Mouse (Mus musculus) heart, postnatal 25 days (tissue): ENCODE measurements around the gene Fam234a. TPM values are rescaled to one million over a fixed set of nuclear protein-coding genes. Genes with fewer than 3 reads are reported as not detected.
"Not testable (repeated sequence)": the region's sequence is repeated elsewhere in the genome, so short reads cannot be mapped to it uniquely, and the experiment has no call there.

Experiments
- DNase-seq: peaks from one replicate; pipeline ENCODE4 v3.0.0; 2022; ENCODE audit warnings: low spot score
- intact Hi-C: fragments of 180-260 bp; cut with DNase I; formaldehyde crosslinking; loops from one replicate; pipeline ENCODE4 v1.15.1; 2025
- total RNA-seq, 2 experiments: library from RNA; stranded (reverse); gene quantifications; 2 replicates each; pipeline ENCODE4 v1.2.3; 2021

The Fam234a gene
- total RNA-seq, 2 experiments from 2014 or later: 113 to 123 TPM

DNA sequence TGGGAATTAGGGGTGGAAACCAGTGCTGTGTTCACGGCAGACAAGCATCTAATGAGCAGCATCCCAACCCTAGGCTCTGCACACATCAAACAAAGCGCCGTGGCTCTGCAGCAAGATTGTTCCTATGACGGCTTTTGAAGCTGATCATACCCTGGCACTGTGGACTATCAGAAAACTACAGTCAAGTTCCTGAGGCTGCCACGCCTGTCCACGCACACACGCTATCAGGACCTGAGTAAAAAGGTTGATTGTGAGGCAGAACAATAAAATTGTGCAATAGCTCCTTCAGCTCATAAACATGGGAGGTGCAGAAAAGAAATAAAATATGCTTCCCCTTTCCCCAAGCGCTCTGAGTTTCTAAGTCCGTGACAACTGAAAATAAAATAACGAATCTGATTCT lies 6.4 kb downstream of the Fam234a start:
- DNase-seq: no peak

DNA sequence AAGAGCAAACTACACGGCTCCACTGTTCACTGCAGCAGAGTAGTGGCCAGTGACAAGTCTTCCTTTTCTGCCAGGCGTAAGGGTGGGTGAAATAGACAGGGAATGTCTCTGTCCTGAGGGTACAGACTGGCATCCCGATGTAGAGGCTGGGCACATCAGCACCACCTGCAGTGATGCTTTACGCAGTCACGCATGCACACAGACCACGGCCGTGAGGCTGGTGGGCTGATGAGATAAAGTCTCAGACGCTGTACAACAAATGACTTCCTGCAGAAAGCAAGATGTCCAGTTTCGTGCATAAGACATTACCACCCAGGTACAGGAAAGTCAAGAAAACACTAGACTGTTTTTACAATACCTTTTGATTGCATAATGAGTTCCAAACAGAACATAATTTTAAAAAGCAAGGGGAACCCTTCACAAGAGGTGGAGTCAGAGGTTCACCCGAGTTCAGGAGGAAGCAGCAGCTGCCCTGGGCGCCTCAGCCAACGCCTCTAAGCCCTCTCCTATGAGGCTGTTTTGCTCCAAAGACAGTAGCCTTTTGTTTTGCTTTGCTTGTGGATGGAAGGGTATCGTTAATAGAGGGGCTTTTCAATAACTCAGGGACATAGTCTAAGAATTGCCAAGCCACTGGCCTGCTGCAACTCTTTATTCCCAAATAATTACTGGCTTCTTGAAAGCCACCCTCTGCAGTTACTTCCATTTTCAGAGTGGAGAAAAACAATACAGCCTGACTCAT lies 8.8 kb downstream of the Fam234a start:
- intact Hi-C loops: no loop called here
- no peak for DNase-seq

More for the DNA sequence above, 6.4 kb downstream of the Fam234a start:
- intact Hi-C loops: no loop called here

DNA sequence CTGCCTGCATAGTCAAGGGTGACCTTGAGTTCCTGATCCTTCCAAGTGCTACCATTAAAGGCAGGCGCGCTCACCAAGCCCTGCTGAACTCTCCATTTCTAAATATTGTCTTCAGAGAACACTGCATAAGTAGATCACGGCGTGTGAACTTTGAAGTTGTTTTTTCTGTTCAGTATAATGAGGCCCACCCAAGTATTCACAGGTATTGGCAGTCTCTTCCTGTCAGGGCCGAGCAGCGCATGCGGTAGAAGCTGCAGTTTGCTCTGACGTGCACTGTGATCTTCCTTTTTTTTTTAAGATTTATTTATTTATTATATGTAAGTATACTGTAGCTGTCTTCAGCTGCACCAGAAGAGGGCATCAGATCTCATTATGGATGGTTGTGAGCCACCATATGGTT lies 9.7 kb downstream of the Fam234a start:
- no peak for DNase-seq
- intact Hi-C loops: no loop called here

DNA sequence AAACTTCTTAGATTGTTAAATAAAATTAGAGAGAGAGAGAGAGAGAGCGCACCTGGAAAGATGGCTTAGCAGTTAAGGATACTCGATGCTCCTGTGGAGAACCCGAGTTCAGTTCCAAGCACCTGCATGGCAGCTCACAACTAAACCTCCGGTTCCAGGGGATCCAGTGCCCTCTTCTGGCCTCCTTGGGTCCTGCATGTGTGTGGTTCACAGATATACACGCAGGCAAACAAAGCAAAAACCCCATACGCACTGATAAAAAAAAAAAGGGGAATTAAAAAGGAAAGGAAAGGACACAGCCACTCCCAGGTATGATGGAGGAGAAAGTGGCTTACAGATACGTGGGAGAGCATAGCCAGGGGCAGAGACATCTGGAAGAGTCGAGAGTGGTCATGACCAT lies 11.2 kb downstream of the Fam234a start:
- DNase-seq: no peak
- intact Hi-C loops: no loop called here

DNA sequence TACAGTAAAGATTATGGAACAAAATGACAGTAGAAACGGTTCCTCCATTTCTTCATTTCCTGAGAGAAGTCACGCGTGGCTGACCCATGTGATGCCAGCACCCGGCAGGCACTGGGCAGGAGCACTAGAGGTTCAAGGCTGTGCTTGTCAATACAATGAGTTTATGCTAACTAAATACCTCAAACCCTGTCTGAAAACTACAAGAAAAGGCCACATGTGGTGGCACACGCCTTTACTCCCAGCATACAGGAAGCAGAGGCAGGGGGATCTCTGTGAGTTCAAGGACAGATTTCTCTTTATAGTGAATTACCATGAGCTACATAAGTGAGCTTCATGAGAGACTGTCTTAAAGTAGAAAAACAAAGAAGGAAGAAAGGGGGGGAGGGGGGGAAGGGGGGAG lies 12.9 kb downstream of the Fam234a start:
- intact Hi-C loops: no loop called here

DNA sequence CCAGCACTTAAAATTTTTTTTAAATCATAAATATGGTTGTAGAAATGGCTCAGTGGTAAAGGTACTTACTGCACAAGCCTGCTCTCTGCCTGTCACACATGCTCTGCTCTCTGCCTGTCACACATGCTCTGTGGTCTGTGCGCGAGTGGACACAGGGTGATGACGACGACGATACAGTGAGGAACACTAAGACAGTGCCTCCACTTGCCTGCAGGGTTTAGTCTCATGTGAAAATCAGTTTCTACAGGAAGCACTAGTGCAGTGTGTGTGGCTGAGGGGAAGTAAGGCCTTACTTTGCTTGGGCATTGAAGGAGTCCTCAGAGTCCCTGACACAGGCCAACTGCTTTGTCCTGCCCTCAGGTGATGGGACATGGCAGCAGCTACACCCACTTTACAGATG lies 14.3 kb downstream of the Fam234a start:
- no peak for DNase-seq
- intact Hi-C loops: no loop called here

More for the DNA sequence above, 12.9 kb downstream of the Fam234a start:
- no peak for DNase-seq

DNA sequence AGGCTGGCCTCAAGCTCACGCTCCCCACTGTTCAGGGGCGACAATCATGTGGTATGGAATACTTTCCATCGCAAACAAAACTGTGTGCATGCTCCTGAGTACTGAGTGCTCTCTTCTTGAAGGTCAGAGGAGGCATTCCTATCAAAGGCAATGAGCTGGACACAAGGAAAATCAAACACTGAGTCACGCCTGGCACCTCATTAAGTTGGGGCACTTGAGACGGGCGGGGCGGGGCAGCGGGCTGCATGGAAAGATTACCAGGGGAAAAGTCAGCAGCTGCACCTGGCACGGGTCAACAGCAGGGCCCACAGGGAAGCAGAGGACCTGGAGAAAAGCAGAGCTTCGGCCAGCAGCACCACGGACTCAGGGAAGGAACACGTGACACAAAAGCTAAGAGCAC lies 18.9 kb downstream of the Fam234a start:
- DNase-seq: no peak
- intact Hi-C loops: no loop called here

DNA sequence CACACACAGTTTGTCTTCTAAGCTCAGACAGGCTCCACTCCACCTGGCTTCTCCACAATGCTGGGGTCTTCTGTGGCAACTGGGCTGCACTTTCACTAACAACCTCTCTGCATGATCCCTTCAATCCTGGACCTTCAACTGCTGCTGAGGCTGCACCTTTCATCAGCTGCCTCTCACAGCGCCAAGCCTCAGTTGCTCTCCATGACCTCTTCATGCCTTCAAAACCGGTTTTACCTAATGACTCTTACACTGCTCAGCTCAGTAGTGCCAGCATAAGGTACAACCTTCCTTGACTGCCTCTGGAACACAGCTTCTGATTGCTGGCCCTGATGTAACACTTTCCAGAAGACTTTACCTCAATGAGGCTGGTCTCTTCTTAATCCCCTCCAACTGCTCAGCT lies 22.5 kb downstream of the Fam234a start:
- intact Hi-C loops: no loop called here

DNA sequence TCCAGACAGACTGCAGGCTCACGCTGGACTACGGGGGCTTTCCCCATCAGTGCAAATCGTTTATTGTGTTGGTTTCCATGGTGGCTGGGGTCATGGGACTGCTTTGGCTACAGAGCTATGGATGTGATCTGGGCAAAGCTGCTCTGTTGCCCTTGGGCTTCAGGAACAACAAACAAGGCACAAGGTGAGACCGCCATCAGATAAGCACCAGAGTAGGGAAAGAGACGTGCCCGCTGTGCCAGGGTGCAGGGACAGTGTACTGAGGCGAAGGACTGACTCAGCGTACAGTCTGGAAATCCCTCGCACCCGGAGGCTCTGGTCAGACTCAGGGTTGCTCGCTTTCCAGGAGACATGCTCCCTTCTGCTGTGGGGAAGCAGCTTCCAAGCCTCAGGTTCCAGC lies 31.4 kb downstream of the Fam234a start:
- intact Hi-C loops: no loop called here

More for the DNA sequence above, 22.5 kb downstream of the Fam234a start:
- no peak for DNase-seq

DNA sequence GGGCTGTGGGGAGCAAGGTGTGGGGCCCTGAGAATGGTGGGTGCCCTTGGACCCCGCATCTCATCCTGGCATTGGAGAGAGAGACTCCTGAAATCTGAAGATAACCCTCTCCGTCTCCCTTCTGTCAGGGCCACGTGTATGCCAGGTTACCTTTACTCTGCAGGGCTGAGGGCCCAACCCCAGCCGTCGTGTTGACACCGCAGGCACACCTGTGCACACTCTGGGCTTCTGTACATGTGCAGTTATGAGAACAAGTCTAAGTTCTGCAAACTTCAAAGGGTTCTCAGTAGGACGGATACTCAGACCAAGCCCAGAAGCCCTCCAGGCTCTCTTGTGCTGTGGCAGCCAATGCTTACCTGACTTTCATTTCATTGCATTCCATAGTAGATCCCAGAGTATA lies 31.8 kb downstream of the Fam234a start:
- DNase-seq: no peak

More for the DNA sequence above, 31.4 kb downstream of the Fam234a start:
- DNase-seq: no peak

DNA sequence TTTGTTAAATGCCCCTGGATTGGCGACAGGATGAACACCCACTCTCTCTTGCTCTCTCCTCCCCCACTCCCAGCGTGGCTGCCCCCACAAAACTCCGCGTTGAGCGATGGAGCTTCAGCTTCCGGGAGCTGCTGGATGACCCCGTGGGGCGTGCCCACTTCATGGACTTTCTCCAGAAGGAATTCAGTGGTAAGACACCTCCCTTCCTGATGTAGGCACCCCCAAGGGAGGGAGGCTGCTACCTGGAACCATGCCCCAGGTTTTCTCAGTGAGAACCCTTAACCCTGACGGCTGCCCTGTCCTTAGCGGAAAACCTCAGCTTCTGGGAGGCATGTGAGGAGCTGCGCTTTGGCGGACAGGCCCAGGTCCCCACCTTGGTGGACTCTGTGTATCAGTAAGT lies 36.4 kb downstream of the Fam234a start, which contains the start of gene Arhgdig:
Gene Arhgdig, minus strand, starts transcription at position 101 of the 400 bp plus-strand sequence.
- DNase-seq: no peak
- intact Hi-C loops: no loop called here

More for the DNA sequence above, 31.8 kb downstream of the Fam234a start:
- intact Hi-C loops: no loop called here

DNA sequence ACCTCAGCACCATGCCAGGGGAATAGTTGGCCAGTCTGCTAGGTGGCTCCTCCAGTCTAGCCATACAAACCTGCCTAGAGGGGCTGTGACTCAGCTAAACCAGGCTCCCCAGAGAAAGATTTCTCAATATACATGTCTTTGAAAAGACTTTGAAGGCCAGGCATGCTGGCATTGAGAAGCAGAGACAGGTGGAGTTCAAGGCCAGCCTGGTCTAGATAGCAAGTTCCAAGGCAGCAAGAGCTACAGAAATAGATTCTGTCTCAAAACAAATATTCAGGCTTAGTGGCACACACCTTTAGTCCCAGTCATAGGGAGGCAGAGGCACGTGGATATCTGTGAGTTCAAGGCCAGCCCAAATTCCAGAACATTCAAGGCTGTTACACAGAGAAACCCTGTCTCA lies 37.6 kb downstream of the Fam234a start:
- intact Hi-C loops: no loop called here
- no peak for DNase-seq

DNA sequence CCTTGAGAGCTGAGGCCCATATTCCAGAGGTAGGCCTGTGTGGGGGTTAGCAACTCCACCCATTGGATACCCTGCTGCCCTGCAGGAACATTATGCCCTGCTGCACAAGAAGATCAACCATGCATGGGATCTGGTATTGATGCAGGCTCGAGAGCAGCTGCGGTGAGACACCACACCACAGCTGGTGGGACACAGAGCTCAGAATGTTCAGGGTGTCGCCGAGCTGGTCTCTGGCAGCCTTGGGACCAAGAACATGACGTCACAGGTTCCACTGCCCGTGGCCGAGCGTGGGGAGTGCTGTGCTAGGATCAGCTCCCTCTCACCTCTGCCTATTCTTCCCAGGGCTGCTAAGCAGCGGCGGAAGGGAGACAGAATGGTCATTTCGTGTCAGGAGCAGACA lies 39.3 kb downstream of the Fam234a start:
- no peak for DNase-seq
- intact Hi-C loops: no loop called here

DNA sequence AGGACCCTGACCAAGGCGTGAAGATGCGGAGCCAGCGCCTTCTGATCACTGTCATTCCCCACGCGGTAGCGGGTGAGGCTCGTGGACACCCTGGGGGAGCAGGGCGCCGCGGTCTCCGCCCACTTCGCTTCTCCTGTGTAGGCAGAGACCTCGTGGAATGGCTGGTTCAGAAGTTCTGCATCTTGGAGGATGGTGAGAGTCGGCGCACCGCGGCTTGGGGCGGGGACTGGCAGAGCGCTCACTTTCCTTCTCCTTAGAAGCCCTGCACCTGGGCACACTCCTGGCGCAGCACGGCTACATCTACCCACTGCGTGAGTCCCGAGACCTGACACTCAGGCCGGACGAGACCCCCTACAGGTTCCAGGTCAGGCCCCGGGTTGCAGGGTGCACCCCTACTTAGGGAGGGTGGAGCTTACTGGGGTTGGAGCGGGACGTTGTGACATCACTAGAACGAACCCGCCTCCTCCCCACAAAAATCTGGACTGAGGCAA lies 40.7 kb downstream of the Fam234a start:
- intact Hi-C loops: no loop called here
- no peak for DNase-seq

DNA sequence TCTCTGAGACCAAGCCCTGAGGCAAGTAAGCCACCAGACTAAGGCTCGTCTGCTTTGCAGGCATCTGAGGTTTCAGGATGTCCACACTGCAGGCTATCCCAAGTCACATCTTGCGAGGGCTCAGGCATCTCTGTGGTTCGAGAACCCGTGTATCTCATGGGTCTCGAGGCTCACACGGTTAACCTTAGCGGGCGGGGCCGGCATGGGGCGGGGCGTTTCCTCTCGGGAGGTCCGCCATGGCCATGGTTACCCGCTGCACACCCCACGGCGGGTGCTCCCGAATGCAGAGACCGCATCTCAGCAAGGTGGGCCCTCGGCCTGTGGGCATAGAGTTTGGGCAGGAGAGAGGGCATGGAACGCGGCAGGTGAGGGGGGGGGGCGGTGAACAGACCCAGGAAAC lies 41.3 kb downstream of the Fam234a start, which contains the start of gene Rgs11:
Gene Rgs11, plus strand, starts transcription at position 215 of the 400 bp plus-strand sequence.
- intact Hi-C loops: no loop called here
- DNase-seq: no peak

DNA sequence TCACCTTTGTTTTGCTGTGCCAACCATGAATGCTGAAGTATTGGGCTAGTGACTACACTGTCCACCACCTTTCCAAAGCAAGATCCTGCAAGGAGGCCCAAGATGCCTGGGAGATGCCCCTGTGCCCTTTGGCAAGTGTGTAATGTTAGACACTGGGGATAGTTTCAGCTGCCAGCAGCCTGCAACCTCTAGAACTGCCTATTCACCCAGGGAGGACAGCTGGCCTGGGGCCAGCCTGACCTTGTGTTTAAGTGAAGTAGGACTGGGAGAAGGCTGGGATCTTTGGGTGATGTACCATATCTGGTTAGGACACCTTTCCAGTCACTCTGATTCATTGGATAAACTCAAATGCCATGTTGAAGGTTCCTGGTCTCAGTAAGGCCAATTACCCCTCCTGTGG lies 42.0 kb downstream of the Fam234a start:
- intact Hi-C loops: no loop called here
- no peak for DNase-seq

DNA sequence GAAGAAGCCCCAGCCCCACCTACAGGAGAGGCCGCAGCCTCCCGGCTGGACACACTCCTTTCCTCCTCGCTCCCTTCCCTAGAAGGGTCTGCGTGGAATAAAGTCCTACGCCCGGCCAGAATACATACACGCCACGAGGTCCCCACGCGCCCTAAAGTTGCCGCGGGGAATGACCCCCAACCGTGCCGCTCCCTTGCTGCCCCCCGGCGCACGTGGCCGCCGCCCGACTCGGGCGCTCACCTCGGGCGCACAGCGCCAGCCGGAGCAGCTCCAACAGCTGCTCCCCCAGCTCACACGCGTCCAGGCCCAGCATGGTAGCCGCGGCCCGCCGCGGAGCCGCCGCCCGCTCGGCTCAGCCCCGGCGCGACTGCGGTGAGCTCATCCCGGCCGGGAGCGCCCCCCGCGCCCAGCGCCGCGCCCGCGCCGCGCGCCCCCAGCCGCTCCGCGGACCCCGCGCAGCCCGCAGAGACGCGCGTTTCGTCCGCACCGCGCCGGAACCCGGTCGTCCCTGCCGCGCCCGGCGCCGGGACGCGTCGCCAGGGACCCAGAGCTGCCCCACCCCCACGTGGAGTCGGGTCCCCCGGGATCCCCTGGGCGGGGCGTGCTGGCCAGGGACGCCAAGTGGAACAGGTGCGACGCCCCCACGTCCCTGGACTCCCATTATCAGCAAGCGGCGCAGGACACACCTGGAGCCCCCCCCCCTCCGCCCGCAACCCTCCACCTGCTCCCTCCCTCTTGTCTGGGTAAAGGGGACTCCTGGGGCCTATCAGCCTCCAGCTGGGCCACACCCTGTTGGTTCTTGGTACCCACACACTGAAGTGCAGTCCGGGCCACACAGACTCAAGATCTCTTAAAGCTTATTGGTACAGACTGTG lies 43.0 kb downstream of the Fam234a start:
- no peak for DNase-seq
- intact Hi-C loops: no loop called here

DNA sequence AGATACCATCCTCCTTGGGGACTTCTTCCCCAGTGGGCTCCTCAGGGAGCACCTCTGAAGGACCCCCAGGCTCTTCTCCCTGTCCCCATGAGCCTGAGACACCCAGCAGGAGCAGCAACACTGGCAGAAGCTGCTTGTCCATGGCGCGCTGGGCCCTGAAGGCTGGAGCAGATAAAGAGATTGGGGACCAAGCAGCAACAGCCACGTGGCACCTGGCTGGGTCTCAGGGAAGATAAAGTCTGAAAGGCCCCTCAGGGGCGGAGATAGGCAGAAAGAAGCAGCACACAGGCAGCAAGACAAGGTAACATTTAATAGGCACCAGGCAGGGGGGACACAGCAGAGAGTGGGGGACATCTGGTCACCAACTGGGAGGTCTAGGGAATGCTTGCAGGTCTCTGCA lies 45.1 kb downstream of the Fam234a start, which contains the start of gene Pdia2:
Gene Pdia2, minus strand, starts transcription at position 196 of the 400 bp plus-strand sequence.
- DNase-seq: no peak
- intact Hi-C loops: no loop called here

DNA sequence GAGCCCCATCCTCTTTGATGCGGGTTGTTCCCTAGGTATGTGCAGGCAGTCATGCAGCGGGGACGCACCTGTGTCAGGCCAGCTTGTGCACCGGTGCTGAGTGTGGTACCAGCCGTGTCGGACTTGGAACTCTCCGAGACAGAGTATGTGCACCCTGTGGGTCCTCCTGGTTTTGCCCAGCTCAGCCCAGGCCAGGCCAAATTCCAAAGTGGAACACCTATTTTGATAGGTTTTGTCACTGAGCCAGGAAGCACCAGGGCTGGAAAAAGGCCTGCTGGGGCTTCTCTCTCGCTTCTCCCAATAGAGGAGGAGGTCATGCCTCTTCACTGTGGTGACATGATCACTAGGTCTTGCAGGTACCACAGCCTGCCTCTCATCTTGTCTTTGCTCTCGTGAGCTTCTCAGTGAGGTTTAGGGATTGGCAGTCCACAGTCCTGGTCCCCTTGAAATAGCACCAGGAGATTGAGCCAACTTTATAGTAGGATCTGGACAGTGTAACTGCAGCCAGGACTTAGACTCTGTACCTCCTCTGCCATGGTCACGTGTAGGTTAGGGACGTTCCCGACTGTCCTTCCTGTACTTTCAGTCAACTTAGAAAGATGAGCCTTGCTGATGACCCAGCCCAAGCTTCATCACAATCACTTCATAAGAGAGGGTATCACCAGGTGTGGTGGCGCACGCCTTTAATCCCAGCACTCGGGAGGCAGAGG lies 51.4 kb downstream of the Fam234a start:
- intact Hi-C loops: no loop called here
- no peak for DNase-seq

DNA sequence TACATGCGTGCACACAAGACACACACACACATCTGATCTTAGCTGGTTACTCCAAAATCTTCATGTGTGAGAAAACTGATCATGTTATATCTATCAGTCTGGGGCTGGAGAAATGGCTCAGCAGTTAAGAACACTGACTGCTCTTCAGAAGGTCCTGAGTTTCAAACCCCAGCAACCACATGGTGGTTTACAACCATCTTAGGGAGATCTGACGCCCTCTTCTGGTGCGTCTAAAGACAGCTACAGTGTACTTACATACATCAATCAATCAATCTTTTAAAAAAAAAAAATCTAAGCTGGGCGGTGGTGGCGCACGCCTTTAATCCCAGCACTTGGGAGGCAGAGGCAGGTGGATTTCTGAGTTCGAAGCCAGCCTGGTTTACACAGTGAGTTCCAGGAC lies 52.6 kb downstream of the Fam234a start:
- intact Hi-C loops, DNase-seq: not testable (repeated sequence)
